Mouse (Mus musculus) skeletal muscle tissue, adult 2 months (tissue): ENCODE measurements around the gene Grb2.

Experiments
- DNase-seq: peaks from one replicate; pipeline ENCODE4 v3.0.0-alpha.2; 2012; ENCODE audit warnings: low read depth, low spot score

Gene Grb2

DNA sequence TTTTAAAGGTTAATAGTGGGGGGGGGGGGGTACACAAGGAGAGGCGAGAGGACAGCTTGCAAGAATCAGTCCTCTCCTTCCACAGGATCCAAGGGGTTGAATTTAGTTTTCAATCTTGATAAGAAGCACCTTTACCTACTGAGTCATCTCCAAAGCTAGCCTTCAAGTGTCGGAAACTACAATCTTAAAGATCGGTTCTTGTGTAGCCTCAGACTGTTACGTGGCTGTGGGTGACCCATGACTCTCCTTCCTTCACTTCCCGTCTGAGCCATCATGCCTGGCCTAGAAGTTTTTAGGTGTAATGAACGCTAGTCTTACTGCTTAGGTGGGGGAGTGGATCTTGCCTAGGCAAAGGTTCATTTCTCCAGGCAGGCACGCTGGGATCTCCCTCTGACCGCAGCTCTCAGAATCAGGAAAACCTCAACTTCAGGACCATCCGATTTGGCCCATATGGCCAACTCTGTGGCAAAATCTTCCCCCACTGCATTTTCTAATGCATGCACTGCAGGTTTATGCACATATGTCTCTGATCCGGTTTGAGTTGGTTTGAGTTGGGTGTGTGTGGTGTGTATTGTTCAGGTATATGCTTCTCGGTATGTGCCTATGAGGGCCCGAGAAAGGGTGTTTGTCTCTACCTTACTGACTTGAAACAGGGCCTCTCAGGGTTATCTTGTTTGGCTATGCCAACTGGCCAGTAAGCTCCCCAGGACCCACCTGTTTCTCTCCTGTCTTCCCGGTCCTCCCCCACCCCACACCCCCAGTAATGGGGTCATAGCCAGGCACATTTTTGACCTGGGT, 78.5 kb downstream of the Grb2 start:
- no peak for DNase-seq

DNA sequence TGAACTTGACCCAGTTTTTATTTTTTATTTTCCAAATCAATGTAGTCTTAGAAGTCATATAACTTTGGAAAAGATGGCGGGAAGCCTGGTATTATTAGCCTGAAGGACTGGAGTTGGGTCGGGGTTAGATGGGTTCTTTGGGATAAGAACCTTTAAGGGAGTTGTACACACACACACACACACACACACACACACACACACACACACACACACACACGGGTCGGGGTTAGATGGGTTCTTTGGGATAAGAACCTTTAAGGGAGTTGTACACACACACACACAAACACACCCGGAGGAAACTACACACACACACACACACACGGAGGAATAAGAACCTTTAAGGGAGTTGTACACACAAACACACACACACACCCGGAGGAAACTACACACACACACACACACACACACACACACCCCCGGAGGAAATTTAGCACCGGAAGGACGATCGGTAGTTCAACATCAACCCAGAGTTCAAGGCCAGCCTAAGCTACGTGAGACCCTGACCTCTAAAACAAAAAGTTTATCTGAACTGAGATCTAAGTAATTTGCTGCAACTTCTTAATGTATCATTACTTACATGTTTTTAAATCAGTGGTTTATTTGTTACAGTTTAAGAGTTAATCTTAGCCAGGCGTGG, 79.8 kb downstream of the Grb2 start:
- no peak for DNase-seq

DNA sequence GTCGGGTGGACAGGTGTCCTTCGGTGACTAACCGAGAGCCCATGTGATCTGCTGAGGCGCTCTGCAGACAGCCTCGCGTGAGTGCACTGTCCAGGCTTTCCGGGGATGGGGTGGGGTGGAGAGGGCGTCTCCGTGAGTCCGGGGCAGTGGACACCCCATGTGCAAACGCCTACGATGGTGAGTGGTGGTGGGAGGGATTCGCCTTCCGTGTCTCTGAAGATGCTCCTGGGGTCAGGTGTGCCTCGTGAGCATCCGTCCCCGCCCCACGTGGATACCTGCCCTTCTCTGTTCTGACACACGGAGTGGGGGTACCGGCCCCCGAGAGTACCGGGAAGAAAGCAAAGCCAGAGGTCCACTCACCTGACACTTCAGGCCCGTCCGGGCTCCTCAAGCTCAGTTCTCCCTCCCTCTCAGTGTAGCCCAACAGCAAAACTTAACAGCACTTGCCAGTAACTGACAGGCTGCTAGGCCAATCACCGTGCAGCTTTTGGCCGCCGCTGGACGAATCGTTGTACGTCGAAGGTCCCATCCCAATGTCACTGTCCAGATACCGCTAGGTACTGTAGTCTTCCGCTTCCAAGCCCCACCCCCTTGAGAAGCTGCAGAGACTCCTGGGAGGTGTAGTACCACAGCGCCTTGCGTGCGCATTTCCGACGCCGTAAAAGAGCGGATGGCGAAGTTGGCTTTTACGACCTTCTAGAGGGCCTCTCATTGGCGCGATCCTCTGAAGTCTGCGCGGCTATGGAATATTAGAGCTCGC, 80.5 kb downstream of the Grb2 start, which contains the start of gene Slc25a19:
Gene Slc25a19 (minus strand): TSS at position 591 of the 760 bp plus-strand sequence.
- peak; percentile 100 for DNase-seq

DNA sequence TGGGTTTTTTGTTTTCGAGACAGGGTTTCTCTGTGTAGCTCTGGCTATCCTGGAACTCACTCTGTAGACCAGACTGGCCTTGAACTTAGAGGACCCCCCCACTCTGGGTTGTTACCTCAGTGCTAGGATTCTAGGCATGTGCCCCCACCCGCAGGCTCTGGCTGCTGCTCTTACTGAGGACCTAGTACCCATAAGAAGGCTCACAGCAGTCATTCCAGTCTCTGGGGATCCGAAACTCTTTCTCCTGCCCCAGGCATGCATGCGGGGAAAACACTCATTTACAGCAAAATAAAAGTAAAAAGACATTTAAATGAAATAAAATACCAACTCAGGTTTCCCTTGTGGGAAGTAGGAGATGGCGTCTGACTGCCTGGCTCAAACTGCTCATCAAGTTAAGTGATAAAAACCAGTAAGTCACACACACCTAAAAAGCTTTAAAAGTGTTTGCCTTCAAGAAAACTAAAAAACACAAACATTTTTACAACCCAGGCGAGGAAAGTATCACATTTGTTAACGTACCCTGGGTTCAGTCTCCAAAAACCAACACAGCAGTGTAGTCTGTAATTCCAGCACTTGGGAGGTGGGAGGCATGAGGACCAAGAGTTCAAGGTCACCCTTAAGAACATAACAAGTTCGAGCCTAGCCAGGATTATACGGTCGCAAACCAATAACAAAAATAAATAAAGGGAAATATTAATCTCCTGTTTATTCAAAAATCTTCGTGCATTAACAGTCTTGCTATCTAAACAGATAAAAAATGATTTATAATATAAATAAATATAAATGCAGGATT, 81.4 kb downstream of the Grb2 start:
- DNase-seq = no peak

DNA sequence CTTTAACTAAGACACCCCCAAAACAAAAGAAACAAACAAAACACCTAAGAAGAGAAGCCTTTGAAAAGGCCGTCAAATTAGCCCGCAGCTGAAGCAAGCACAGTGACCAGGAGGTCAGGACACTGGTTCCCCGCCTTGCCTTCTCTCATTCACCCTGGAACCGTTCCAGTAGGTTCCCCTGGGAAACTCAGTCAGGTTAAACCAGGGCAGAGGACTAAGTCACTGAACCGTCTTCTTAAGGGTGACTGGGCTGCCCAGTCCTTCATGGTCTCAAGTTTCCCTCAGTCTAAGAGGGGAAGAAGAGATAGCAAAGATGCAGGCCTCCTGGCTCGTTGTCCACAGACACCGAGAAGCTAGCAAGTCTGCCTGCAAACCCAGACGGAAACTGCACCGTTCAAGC, 82.5 kb downstream of the Grb2 start:
- peak; percentile 80 for DNase-seq

DNA sequence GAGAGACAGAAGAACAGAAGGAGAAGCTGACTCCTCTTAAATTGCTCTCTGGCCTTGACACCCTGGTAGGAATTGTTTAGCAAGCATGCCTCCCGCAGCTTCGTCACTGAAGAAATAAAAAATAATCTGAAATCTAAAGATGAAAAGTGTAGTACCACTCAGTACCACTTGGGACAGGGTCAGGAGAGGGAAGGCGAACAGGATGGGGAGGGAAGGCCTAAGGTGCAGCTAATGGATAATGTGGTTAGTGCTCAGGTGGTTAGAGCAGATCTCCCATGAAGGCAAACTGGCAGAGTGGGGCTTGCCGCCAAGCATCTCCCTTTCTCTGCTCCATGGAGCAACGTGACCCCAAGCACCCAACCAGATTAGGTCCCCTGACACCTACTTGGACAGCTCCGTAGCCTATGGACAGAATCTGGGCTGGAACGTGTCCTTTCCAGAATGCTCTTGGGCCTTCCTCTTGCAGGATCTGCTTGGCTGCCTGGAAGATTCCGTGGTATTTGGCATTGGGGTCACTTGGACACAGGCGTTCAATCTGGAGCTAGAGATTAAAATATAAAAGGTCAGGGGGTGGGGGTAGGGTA, 84.8 kb downstream of the Grb2 start:
- no peak for DNase-seq

DNA sequence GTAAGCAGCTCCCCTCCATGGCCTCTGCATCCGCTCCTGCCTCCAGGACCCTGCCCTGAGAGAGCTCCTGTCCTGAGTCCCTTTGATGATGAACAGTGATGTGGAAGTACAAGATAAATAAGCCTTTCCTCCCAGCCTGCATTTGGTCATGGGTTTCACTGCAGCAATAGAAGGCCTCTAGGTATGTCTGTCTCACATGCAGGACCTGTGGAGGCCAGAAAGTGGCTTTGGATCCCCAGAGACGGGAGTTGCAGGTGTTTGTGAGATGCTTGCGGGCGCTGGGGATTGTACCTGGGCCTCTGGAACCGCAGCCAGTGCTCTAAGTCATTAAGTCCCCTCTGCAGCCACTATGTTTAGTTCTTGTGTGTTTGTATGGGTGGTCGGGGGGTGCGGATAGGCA, 88.4 kb downstream of the Grb2 start:
- no peak for DNase-seq

DNA sequence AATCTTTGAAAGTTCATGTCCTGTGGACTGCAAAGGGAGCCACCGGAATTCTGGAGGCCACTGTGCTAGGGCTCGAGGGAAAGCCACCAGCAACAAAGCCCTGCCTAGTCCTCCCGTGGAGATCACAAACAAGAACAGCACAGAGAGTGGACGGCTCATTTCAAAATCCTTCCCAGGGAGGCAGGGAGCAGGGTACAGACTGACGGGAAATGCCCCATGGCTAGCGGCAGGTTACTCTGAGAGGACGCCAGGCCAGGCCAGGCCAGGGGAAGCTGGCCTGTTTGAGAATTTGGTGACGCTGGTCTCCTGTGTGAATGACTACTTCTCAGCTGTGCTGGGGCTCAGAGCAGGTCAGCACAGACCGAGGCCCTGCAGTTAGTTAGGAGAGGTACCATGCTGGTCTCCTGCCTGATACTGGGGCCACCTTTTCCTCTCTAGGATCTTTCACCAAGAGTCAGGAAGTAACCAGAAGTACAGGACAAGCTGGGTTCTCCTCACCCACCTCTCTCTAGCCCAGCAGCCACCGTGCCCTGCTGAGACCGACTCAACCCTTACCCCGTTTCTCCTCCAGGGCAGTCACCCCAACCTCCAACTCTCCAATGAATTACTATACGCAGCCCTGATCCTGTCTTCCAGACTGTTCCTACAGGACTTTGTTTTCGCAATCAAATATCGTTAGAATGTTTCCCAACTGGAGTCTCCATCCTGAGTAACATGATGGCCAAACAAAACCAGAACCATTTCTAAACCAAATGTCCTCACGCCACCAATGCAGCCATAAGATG, 89.5 kb downstream of the Grb2 start:
- no peak for DNase-seq

DNA sequence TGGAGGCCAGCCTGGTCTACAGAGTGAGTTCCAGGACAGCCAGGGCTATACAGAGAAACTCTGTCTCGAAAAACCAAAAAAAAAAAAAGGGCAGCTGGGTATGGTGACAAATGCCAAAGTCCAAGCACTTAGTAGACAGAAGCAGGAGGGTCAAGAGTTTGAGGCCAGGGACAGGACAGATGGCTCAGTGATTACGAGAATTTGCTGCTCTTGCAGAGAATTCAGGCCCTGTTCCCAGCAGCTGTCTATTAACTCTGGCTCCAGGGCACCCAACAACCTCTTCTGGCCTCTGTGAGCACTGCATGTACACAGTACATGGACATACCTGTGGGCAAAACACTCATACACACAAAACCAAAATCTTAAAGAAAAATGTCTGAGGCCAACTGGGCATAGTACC, 90.4 kb downstream of the Grb2 start:
- DNase-seq = no peak

DNA sequence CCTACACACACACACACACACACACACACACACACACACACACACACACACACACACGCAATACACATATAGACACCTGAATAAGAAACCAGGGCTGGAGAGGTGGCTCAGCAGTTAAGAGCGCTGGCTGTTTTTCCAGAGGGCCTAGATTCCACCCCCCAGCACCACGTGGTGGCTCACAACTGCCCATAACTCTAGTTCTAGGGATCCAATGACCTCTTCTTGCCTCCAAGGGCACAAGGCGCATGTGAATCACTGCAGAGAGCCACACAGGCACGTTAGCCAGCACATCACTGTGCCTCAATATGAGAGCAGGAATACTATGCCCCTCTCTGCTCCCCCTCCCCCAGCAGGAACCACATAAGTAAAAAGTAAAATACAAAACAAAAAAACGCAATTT, 91.5 kb downstream of the Grb2 start:
- DNase-seq = no peak

DNA sequence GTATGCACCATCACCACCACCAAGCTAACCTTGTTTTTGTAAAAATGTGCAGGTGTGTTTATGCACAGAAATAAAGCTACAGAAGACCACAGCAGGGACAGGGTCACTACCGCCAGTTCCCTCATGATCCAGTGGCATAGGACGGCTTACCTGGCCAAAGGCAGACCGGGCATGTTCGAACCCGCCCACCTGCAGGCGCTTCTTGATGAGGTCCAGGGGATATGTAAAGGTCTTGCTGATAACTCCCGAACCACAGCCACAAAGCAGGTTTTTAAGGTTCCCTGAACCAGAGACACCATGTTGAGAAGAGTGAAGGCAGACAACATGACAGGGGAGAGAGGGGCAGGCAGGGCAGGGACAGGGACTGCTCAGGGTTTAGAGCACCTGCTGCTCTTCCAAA, 92.0 kb downstream of the Grb2 start:
- DNase-seq = no peak

DNA sequence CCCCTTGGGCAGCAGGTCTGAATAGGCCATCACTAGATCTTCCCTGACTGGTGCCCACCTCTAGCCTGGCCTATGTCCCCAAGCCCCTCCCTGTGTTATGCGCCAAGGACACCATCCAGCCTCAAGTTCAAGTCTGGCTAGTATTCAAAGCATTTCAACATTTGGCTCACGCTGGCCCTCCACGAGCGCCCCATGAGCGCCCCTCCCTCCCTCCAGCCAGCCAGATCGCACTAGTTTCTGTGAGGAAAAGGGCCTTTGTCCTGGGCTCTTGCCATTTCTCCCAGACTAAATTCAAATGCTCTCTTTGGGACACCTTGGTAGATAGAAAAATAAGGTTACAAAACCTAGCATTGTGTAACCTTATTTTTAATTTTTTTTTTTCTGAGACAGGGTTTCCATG, 92.5 kb downstream of the Grb2 start:
- no peak for DNase-seq

DNA sequence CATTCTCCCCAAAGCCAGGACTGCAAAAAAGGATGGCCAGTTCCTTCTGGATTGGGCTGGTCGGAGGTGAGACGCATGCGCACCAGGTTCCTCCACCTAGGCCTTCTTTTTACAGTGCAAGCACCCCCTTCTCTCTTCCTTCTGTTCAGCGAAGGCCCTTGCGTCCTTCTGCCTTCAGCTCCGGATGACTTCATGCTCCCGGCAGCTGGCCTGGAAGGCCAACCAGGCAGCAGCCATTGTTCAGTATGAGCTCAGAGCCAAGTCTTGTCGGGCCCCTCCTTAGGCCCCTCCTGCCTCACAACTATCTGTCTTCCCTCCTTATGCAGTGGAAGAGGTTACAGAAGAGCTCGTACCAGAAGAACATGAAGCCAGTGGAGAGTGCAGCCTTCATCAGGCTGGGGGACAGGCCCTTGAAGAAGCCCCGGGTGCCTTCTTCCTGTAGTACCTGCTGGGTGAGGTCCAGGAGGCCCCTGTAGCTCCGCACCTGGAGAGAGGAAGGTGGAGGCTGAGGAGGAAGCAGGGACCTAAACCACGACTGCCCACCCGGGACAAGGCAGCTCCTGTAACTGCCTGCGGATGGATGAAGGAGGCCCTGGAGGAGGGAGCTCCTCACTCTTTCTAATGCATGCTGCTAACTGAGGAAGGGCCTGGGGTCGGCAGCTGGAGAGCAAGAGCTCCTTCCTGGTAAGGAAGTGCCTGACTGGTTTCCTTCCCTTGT, 93.1 kb downstream of the Grb2 start:
- no peak for DNase-seq

DNA sequence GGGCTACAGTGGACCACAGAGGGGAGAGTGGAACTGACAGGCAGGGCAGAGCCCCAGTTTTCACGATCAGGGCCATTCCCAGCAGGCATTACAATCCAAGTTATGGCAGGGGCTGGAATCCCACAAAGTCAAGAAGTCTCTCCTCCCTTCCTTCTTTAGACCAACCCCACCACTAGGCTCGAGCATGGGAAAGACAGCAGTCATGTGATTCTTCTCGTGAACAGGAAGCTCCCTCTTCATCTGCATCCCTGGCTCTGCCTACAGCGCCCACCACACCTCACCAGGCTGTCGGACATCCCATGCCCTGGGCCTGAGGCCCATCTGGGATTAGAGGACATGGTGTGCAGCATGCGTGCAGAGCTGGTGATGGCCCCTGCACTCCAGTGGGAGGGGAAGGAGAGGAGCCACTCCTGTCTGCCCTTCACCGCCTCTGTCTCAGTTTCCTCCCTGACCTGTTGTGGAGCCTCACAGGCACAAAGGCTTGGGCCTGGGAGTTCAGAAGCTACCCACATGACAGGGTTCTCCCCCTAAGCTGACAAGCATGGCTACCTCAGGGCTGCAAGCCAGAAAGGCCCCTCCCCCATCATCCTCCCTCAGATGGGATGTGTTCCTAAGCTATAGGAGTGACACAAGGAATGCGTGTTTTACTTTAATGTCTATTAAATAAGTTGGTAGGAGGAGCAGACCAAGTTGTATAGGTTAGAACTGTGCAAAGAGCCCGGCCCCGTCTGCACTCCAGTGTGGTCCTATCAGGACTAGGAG, 93.9 kb downstream of the Grb2 start:
- no peak for DNase-seq

DNA sequence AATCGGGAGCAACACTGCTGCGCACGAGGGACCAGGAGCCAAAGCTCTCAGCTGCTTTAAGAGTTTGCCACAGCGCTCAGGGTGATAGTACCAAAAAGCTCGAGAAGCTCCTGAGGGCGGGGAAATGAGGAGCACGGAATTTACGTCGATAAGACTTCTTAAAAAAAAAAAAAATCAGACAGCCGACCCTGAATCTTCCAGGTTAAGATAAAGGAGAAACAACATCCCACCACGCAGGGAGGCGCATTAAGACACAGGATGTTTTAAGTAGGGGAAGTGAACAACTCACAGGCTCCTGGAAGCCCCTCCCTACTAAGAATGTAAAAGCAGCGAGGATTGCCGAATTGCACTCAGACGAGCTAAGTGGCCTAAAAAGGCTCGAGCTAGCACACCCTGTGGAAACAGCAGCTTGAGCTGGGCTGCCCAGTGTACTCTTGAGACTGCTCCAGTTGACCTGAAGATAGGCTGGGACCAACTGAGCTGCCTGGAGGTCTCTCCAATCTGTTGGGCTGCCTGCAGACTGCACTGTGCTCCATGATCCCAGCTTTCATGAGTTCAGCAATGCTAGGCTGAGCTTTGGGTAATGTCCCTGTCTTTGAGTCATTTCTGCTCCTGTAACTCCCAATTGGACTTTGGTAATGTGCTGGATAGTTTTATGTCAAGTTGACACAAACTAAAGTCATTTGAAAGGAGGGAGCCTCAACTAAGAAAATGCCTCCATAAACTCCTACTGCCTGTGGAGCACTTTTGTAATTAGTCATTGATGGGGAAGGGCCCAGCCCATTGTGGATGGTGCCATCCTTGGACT, 95.1 kb downstream of the Grb2 start:
- no peak for DNase-seq

DNA sequence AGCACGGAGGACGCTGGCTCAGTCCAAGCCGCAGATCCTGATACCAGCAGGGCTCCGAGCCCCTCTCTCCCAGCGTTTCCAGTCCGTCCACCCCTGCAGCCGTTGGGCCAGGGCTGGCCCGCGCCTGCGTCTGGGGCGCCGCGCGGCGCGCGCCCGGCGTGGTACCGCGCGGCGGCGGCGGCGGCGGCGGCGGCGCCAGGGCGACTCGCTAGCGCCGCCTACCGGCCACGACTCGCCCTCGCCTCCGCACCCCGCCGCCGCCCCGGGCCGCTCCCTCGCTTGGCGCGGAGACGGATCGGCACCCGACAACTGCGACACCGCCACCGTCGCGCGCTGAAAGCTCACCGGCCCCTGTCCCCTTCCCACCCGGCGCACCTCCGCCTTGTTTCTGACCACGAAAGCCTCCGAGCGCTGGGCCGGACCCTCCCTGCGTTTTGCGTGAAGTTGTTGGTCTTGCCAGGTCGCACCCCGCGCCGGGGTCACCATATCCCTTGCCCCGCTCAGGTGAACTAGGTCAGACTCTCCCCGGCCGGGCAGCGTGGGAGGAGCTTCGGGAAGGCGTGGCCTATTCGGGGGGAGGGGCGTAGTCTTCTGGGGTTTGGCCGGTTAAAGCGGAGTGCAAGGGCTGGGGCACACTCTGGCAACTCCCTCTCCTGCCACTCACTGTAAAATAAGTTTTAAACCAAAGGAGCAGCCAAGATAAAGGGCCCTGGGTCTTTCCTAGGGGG, 95.8 kb downstream of the Grb2 start, which contains the start of gene Mif4gd:
Gene Mif4gd (minus strand): TSS at position 560 of the 728 bp plus-strand sequence.
- peak; percentile 87 for DNase-seq

DNA sequence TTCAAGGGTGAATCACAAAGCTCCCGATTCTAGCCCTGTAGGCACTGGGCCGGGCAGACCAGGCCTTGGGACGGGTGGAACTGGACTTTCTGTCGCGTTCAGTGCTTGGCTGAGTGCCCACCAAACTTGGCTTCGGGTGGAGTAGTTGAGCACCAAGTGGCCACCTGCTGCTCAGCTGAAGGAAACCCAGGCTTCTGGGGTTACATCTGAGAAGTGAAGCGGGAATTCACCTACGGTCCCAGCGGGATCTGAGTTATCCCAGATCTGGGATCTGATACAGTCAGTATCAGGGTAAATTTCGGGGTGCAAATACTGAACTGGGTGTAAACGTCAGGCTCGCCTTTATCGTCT, 96.4 kb downstream of the Grb2 start:
- peak; percentile 87 for DNase-seq

DNA sequence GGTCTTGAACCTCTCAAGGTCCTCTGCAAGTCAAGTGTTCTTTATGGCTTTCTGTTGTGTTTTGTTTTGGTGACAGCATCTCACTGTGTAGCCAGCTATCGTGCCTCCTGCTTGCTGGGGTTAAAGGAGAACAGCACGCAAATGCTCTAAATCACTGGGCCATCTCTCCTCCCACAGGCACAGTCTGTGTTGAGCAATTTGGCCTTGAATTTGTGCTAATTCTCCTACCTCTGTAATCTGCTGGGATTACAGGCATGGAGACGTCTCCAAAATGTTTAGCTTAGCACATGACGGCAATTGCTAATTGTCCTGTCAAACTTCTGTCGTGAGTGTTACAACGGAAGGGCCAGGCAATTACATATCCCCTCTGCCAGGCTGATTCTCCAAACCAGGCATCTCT, 97.2 kb downstream of the Grb2 start:
- no peak for DNase-seq
